Comparison of ENCODE assay signal across 24 mouse cellular contexts in genomic region chr14:31803791-31804190, GRCm38 (mm10). TPM values are rescaled to one million over a fixed set of nuclear protein-coding genes. Genes with fewer than 3 reads are reported as not detected.
DNase-seq lines count a peak whose midpoint lies in the region; ATAC-seq and TF ChIP-seq lines count a peak whose summit lies in the region.
"Had no signal": no experiment of that assay in that cellular context is flagged by ENCODE, and none has a peak within 500 bp of the region (broad histone marks: within the 10 kb centered on the region; RNA-seq: fewer than 3 reads in every experiment).

No protein-coding gene starts in this region.

- ATAC-seq in forebrain, embryonic 13.5 days: no peak
- no peak for ATAC-seq in forebrain, embryonic 14.5 days
- 0 out of 2 replicates have a peak, but pooled peaks have one; percentile 30 for ATAC-seq in heart, postnatal 0 days (ENCODE audit: insufficient read depth, low read depth)
- no peak for ATAC-seq in midbrain, embryonic 15.5 days (replicated peaks)
- no peak for ATAC-seq in midbrain, embryonic 11.5 days (ENCODE audit: low FRiP score)
- ATAC-seq in megakaryocyte progenitor cell, adult 5-6 weeks (replicated peaks; ENCODE audit: poor library complexity): 0 out of 2 replicates have a peak, but pooled peaks have one; percentile 11
- ATAC-seq: inflammation-experienced regulatory T-cells, adult 6 months had no signal

- H3K36me3 ChIP-seq in forebrain, embryonic 13.5 days (ENCODE audit: poor library complexity, severe bottlenecking): 0 out of 2 replicates have a peak, but pooled peaks cover 5% of the 10 kb centered on the region
- no peaks in the 10 kb centered on the region for H3K36me3 ChIP-seq in forebrain, embryonic 14.5 days (ENCODE audit: control insufficient read depth, insufficient read depth, low read length)
- no peaks in the 10 kb centered on the region for H3K36me3 ChIP-seq in heart, postnatal 0 days (replicated peaks; ENCODE audit: control insufficient read depth, insufficient read depth, low read length)
- H3K36me3 ChIP-seq in midbrain, embryonic 15.5 days (replicated peaks): no peaks in the 10 kb centered on the region
- no peaks in the 10 kb centered on the region for H3K36me3 ChIP-seq in midbrain, embryonic 11.5 days (ENCODE audit: control insufficient read depth, insufficient read depth, low read length)
- H3K36me3 ChIP-seq: heart, embryonic 10.5 days; liver, embryonic 15.5 days; stomach, embryonic 15.5 days had no signal

- H3K27ac ChIP-seq in forebrain, embryonic 13.5 days: peak overlapping the region; percentile 21; the same call in 1 of the 2 replicates
- no peak overlapping the region for H3K27ac ChIP-seq in forebrain, embryonic 14.5 days (ENCODE audit: low read depth, low read length)
- no peak overlapping the region for H3K27ac ChIP-seq in heart, postnatal 0 days (ENCODE audit: low read depth)
- H3K27ac ChIP-seq in midbrain, embryonic 15.5 days: peak overlapping the region; percentile 6; the same call in 1 of the 2 replicates
- H3K27ac ChIP-seq in midbrain, embryonic 11.5 days (ENCODE audit: low read depth, low read length): no peak overlapping the region
- H3K27ac ChIP-seq: embryonic facial prominence, embryonic 13.5 days; heart, embryonic 10.5 days; hindbrain, embryonic 14.5 days; liver, embryonic 15.5 days; macrophage; stomach, embryonic 15.5 days had no signal

- H3K4me3 ChIP-seq in forebrain, embryonic 13.5 days: no peak overlapping the region
- H3K4me3 ChIP-seq in forebrain, embryonic 14.5 days (ENCODE audit: low read depth, low read length): no peak overlapping the region
- H3K4me3 ChIP-seq in heart, postnatal 0 days (ENCODE audit: low read depth, low read length): no peak overlapping the region
- no peak overlapping the region for H3K4me3 ChIP-seq in midbrain, embryonic 15.5 days
- H3K4me3 ChIP-seq in midbrain, embryonic 11.5 days (ENCODE audit: low read depth, low read length): no peak overlapping the region
- H3K4me3 ChIP-seq: embryonic facial prominence, embryonic 13.5 days; heart, embryonic 10.5 days; liver, embryonic 15.5 days; stomach, embryonic 15.5 days had no signal

- no peak for TF ChIP-seq EP300 in heart, postnatal 0 days (IDR thresholded peaks at IDR 0.05; ENCODE audit: low read depth)

- no peak overlapping the region for H3K4me2 ChIP-seq in forebrain, embryonic 13.5 days
- no peak overlapping the region for H3K4me2 ChIP-seq in forebrain, embryonic 14.5 days (ENCODE audit: low read length)
- H3K4me2 ChIP-seq in heart, postnatal 0 days (ENCODE audit: low read depth, low read length): no peak overlapping the region
- no peak overlapping the region for H3K4me2 ChIP-seq in midbrain, embryonic 15.5 days
- H3K4me2 ChIP-seq in midbrain, embryonic 11.5 days: no peak overlapping the region
- H3K4me2 ChIP-seq: embryonic facial prominence, embryonic 13.5 days; hindbrain, embryonic 14.5 days; liver, embryonic 15.5 days; stomach, embryonic 15.5 days had no signal

- no peak for DNase-seq in forebrain, embryonic 14.5 days (ENCODE audit: low spot score)
- no peak for DNase-seq in heart, postnatal 0 days (ENCODE audit: low spot score)
- no peak for DNase-seq in heart, adult 9 months (ENCODE audit: low spot score in 2 of 2)
- no peak for DNase-seq in midbrain, embryonic 11.5 days (ENCODE audit: low spot score, missing footprints)
- no peak for DNase-seq in lung, postnatal 4 days
- DNase-seq: adrenal gland, postnatal 14 days; cerebellum, adult 2 months; cerebellum, postnatal 25 days; gastrocnemius, postnatal 25 days; kidney, adult 8-10 months; kidney, postnatal 14 days; left cerebral cortex, postnatal 4 days; liver; thymus, adult 2 months had no signal

- H3K9ac ChIP-seq in forebrain, embryonic 13.5 days: no peak overlapping the region
- no peak overlapping the region for H3K9ac ChIP-seq in forebrain, embryonic 14.5 days (ENCODE audit: low read length)
- no peak overlapping the region for H3K9ac ChIP-seq in heart, postnatal 0 days (replicated peaks; ENCODE audit: low read depth, low read length)
- H3K9ac ChIP-seq in midbrain, embryonic 15.5 days: no peak overlapping the region
- no peak overlapping the region for H3K9ac ChIP-seq in midbrain, embryonic 11.5 days (ENCODE audit: low read length)
- H3K9ac ChIP-seq: embryonic facial prominence, embryonic 13.5 days; hindbrain, embryonic 14.5 days; liver, embryonic 15.5 days; stomach, embryonic 15.5 days had no signal

- H3K27me3 ChIP-seq in forebrain, embryonic 13.5 days: no peaks in the 10 kb centered on the region
- H3K27me3 ChIP-seq in forebrain, embryonic 14.5 days (replicated peaks; ENCODE audit: control insufficient read depth, insufficient read depth, low read length): no peaks in the 10 kb centered on the region
- no peaks in the 10 kb centered on the region for H3K27me3 ChIP-seq in heart, postnatal 0 days (ENCODE audit: control insufficient read depth, insufficient read depth, low read length)
- no peaks in the 10 kb centered on the region for H3K27me3 ChIP-seq in midbrain, embryonic 15.5 days (replicated peaks)
- no peaks in the 10 kb centered on the region for H3K27me3 ChIP-seq in midbrain, embryonic 11.5 days (ENCODE audit: control insufficient read depth, insufficient read depth, low read length)
- H3K27me3 ChIP-seq: embryonic facial prominence, embryonic 13.5 days; liver, embryonic 15.5 days; stomach, embryonic 15.5 days had no signal

- no peaks in the 10 kb centered on the region; the same call in 1 of the 2 replicates for H3K9me3 ChIP-seq in forebrain, embryonic 13.5 days (replicated peaks)
- no peaks in the 10 kb centered on the region for H3K9me3 ChIP-seq in forebrain, embryonic 14.5 days (replicated peaks; ENCODE audit: control insufficient read depth, low read length)
- no peaks in the 10 kb centered on the region for H3K9me3 ChIP-seq in heart, postnatal 0 days (replicated peaks; ENCODE audit: control insufficient read depth, low read length)
- no peaks in the 10 kb centered on the region for H3K9me3 ChIP-seq in midbrain, embryonic 15.5 days
- H3K9me3 ChIP-seq in midbrain, embryonic 11.5 days (ENCODE audit: control insufficient read depth, low read length): peaks cover 3% of the 10 kb centered on the region; the same call in 1 of the 2 replicates
- H3K9me3 ChIP-seq: heart, embryonic 10.5 days; liver, embryonic 15.5 days; stomach, embryonic 15.5 days had no signal

- TF ChIP-seq CTCF in heart, postnatal 0 days (IDR thresholded peaks at IDR 0.05; ENCODE audit: low read depth): no peak

- 27% methylated on average over 2 of the region's 2 CpGs for WGBS in forebrain, embryonic 13.5 days
- 17% methylated on average over 2 of the region's 2 CpGs for WGBS in forebrain, embryonic 14.5 days
- WGBS in heart, postnatal 0 days: 37% methylated on average over 2 of the region's 2 CpGs
- WGBS in midbrain, embryonic 15.5 days: 20% methylated on average over 2 of the region's 2 CpGs
- WGBS in midbrain, embryonic 11.5 days: 13% methylated on average over 2 of the region's 2 CpGs

- peaks cover 5% of the 10 kb centered on the region for H3K4me1 ChIP-seq in forebrain, embryonic 13.5 days
- no peaks in the 10 kb centered on the region for H3K4me1 ChIP-seq in forebrain, embryonic 14.5 days (ENCODE audit: control insufficient read depth, insufficient read depth, low read length)
- no peaks in the 10 kb centered on the region for H3K4me1 ChIP-seq in heart, postnatal 0 days (ENCODE audit: control insufficient read depth, insufficient read depth)
- peaks cover 4% of the 10 kb centered on the region for H3K4me1 ChIP-seq in midbrain, embryonic 15.5 days
- H3K4me1 ChIP-seq in midbrain, embryonic 11.5 days (ENCODE audit: control insufficient read depth, insufficient read depth, low read length): peaks cover 4% of the 10 kb centered on the region; the same call in 1 of the 2 replicates
- H3K4me1 ChIP-seq: liver, embryonic 15.5 days; stomach, embryonic 15.5 days had no signal

RNA-seq across cellular contexts. Expression of gene Ankrd28, which starts 26.7 kb away (rescaled TPM):
- 10.0 and 11.3 TPM in 2 replicates for polyA plus RNA-seq in forebrain, embryonic 13.5 days (2015; fragmentation: Nextera tagmentation; extraction: Ambion mirVana)
- polyA plus RNA-seq in forebrain, embryonic 14.5 days (2014; fragmentation: Nextera tagmentation; extraction: Ambion mirVana): 9.2 and 10.6 TPM in 2 replicates
- total RNA-seq in heart, postnatal 0 days (2014; rRNA removed; ENCODE audit: low replicate concordance): 16.2 and 17.7 TPM in 2 replicates
- 3.8 and 4.5 TPM in 2 replicates for polyA plus RNA-seq in heart, postnatal 0 days (2015; fragmentation: Nextera tagmentation; extraction: Ambion mirVana)
- polyA plus RNA-seq in midbrain, embryonic 15.5 days (2015; fragmentation: Nextera tagmentation; extraction: Ambion mirVana): 9.5 and 10.3 TPM in 2 replicates
- polyA plus RNA-seq in midbrain, embryonic 11.5 days (2014; fragmentation: Nextera tagmentation; extraction: Ambion mirVana): 8.9 and 9.4 TPM in 2 replicates
- total RNA-seq in megakaryocyte progenitor cell, adult 5-6 weeks (2015): 131 and 140 TPM in 2 replicates
- 186 and 238 TPM in 2 replicates for total RNA-seq in megakaryocyte progenitor cell, adult 5-6 weeks (2017)

Comparison
In these comparisons a context has a peak if more than half of its experiments do, and no peak if none do; other contexts are left out.
1. H3K27ac ChIP-seq: peak in forebrain, embryonic 13.5 days (single experiment) and midbrain, embryonic 15.5 days (single experiment); none in forebrain, embryonic 14.5 days (single experiment), heart, postnatal 0 days (single experiment) and midbrain, embryonic 11.5 days (single experiment).
2. ATAC-seq: peak in heart, postnatal 0 days (single experiment) and megakaryocyte progenitor cell, adult 5-6 weeks (single experiment); none in forebrain, embryonic 13.5 days (single experiment), forebrain, embryonic 14.5 days (single experiment), midbrain, embryonic 15.5 days (single experiment) and midbrain, embryonic 11.5 days (single experiment).